Mouse (Mus musculus) c-Kit-positive CD71-positive TER-119-positive erythroid progenitor cells, embryonic 14.5 days (primary cell): ENCODE results near the gene Lman2.
A peak's percentile ranks its signal among the peaks of the same experiment; 100 is the strongest.

ENCODE experiments used
- DNase-seq: peaks from one replicate; pipeline ENCODE4 v3.0.0-alpha.2; 2013; ENCODE audit warnings: low spot score

Gene Lman2

GRCm38 (mm10) chr13:55362453-55363060 is at the start of gene Lman2:
Lman2 (minus strand) TSS chr13:55362783.
- peak; percentile 93 for DNase-seq

- no peak for DNase-seq
These were observed 49.2 kb upstream of the Lman2 start for GRCm38 (mm10) chr13:55411826-55412225.

GRCm38 (mm10) chr13:55408546-55409120 is 46.0 kb upstream of the Lman2 start:
- DNase-seq = no peak

GRCm38 (mm10) chr13:55407341-55407740 is 44.8 kb upstream of the Lman2 start:
- DNase-seq = no peak

- DNase-seq = no peak
These were observed 43.3 kb upstream of the Lman2 start for GRCm38 (mm10) chr13:55405783-55406390.

- peak; percentile 60 for DNase-seq
These were observed 42.5 kb upstream of the Lman2 start for GRCm38 (mm10) chr13:55404853-55405782.

GRCm38 (mm10) chr13:55403935-55404852 is 41.6 kb upstream of the Lman2 start:
- DNase-seq = no peak

- no peak for DNase-seq
These were observed 40.7 kb upstream of the Lman2 start for GRCm38 (mm10) chr13:55403266-55403665.

GRCm38 (mm10) chr13:55400039-55400346 is 37.4 kb upstream of the Lman2 start:
- DNase-seq = no peak

- no peak for DNase-seq
These were observed 36.9 kb upstream of the Lman2 start for GRCm38 (mm10) chr13:55399300-55400038.

- no peak for DNase-seq
These were observed 35.5 kb upstream of the Lman2 start, which contains the start of gene Slc34a1 for GRCm38 (mm10) chr13:55398088-55398487. Slc34a1 (plus strand) TSS chr13:55398187.

- no peak for DNase-seq
These were observed 30.4 kb upstream of the Lman2 start for GRCm38 (mm10) chr13:55392933-55393332.

GRCm38 (mm10) chr13:55391626-55392029 is 29.0 kb upstream of the Lman2 start:
- DNase-seq = no peak

GRCm38 (mm10) chr13:55390644-55391043 is 28.1 kb upstream of the Lman2 start:
- no peak for DNase-seq

GRCm38 (mm10) chr13:55381790-55382189 is 19.2 kb upstream of the Lman2 start:
- DNase-seq = no peak

GRCm38 (mm10) chr13:55378907-55379580 is 16.5 kb upstream of the Lman2 start:
- DNase-seq = no peak

GRCm38 (mm10) chr13:55375877-55376276 is 13.3 kb upstream of the Lman2 start:
- no peak for DNase-seq

GRCm38 (mm10) chr13:55374206-55374924 is 11.8 kb upstream of the Lman2 start:
- no peak for DNase-seq

GRCm38 (mm10) chr13:55371740-55372139 is 9.2 kb upstream of the Lman2 start:
- DNase-seq = no peak
